Mouse (Mus musculus) limb, embryonic 14.5 days (tissue): Measurements from ENCODE around the gene Tbc1d14. TPM values are rescaled to one million over a fixed set of nuclear protein-coding genes. Genes with fewer than 3 reads are reported as not detected.

Experiments used
- ATAC-seq: fragments of 200-750 bp; cut with Nextera tagmentation; 2 replicates; pipeline ENCODE4 v1.8.0; 2017; ENCODE audit warnings: low read depth, moderate number of reproducible peaks, moderate TSS enrichment; ENCODE audit not compliant: low FRiP score
- DNase-seq: peaks from one replicate; pipeline ENCODE4 v3.0.0-alpha.2; 2015; ENCODE audit warnings: low spot score
- H3K27ac ChIP-seq: fragments of 300-500 bp; sonication (generic); replicated peaks from 2 replicates; pipeline ENCODE4 v1.5.1; 2014; ENCODE audit warnings: low read depth, mild to moderate bottlenecking, low read length, moderate library complexity, mixed read lengths
- H3K27me3 ChIP-seq: fragments of 300-500 bp; sonication (generic); 2 replicates; pipeline ENCODE4 v1.6.1; 2014; ENCODE audit warnings: low read length, mixed read lengths; ENCODE audit not compliant: control insufficient read depth, insufficient read depth
- H3K36me3 ChIP-seq: fragments of 300-500 bp; sonication (generic); 2 replicates; pipeline ENCODE4 v1.6.1; 2014; ENCODE audit warnings: mild to moderate bottlenecking, low read length, moderate library complexity, mixed read lengths; ENCODE audit not compliant: control insufficient read depth, insufficient read depth
- H3K4me1 ChIP-seq: fragments of 300-500 bp; sonication (generic); 2 replicates; pipeline ENCODE4 v1.6.1; 2014; ENCODE audit warnings: antibody characterized with exemption, low read length, mixed read lengths; ENCODE audit not compliant: control insufficient read depth, insufficient read depth
- H3K4me2 ChIP-seq: fragments of 300-500 bp; sonication (generic); replicated peaks from 2 replicates; pipeline ENCODE4 v1.6.1; 2014; ENCODE audit warnings: low read depth, mild to moderate bottlenecking, low read length, moderate library complexity; ENCODE audit not compliant: severe bottlenecking
- H3K4me3 ChIP-seq: fragments of 300-500 bp; sonication (generic); replicated peaks from 2 replicates; pipeline ENCODE4 v1.5.1; 2014; ENCODE audit warnings: low read length
- H3K9ac ChIP-seq: fragments of 300-500 bp; sonication (generic); 2 replicates; pipeline ENCODE4 v1.6.1; 2014; ENCODE audit warnings: mild to moderate bottlenecking, low read depth, low read length, moderate library complexity; ENCODE audit not compliant: severe bottlenecking
- H3K9me3 ChIP-seq: fragments of 300-500 bp; sonication (generic); 2 replicates; pipeline ENCODE4 v1.6.1; 2016; ENCODE audit warnings: low read length; ENCODE audit not compliant: control insufficient read depth
- POLR2A ChIP-seq: fragments of 200-500 bp; IDR thresholded peaks from 2 replicates; pipeline ENCODE4 v1.8.0; 2012; ENCODE audit warnings: inconsistent platforms, mild to moderate bottlenecking, moderate library complexity, borderline replicate concordance; ENCODE audit not compliant: insufficient read depth, insufficient read length; ENCODE audit errors: extremely low read depth
- WGBS: fragments of 180-500 bp; shearing (Covaris S2); extraction: QIAGEN DNeasy Blood & Tissue Kit; methylation state at CpG from one replicate; pipeline ENCODE4 v1.1.7; 2014; 5-methylcytosine and 5-hydroxymethylcytosine counted together
- polyA plus RNA-seq, 2 experiments: library from polyadenylated mRNA; depleted of rRNA in 1 of 2; stranded (reverse) in 1 of 2; unstranded in 1 of 2; fragments of >200 nt; fragmentation: Nextera tagmentation in 1 of 2; extraction: Ambion mirVana in 1 of 2; gene quantifications; 2 replicates each; pipeline versions ENCODE4 v1.2.1 to v1.2.3; 2012 to 2014

The Tbc1d14 gene
- polyA plus RNA-seq, 2 experiments = 37.9 to 46.6 TPM

DNA sequence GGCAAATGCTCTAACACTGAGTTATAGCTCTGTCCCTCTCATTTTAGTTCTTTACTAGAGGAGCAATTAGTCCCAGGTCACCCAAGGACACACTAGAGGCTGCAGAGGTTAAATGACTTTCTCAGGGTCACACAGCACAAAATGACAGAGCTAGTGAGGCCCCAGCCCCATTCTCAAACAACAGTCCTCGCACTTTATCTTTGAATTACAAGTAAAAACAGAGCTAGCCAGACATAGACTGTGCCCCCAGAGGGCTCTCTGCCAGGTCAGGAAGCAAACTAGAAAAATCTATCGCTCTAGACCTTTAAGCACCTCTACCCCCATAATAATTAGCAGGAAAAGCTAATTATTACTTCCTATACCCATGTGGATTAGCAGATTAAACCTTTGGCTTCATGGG is 25.4 kb downstream of the Tbc1d14 start:
- Histone ChIP-seq H3K36me3 (peaks cover 10% of the 10 kb centered on the region), H3K27me3 (no peaks in the 10 kb centered on the region), H3K27ac (no peak overlapping the region), H3K4me2 (no peak overlapping the region), H3K4me1 (no peaks in the 10 kb centered on the region), H3K9me3 (no peaks in the 10 kb centered on the region), H3K9ac (no peak overlapping the region), H3K4me3 (no peak overlapping the region)
- ATAC-seq = no peak
- 65% methylated on average over 2 of the region's 2 CpGs for WGBS
- TF ChIP-seq POLR2A = no peak
- DNase-seq = no peak

- H3K27me3 ChIP-seq = no peaks in the 10 kb centered on the region
- H3K4me1 ChIP-seq = 0 out of 2 replicates have a peak, but pooled peaks cover 13% of the 10 kb centered on the region
- H3K9ac ChIP-seq = no peak overlapping the region
- H3K9me3 ChIP-seq = no peaks in the 10 kb centered on the region
- H3K4me2 ChIP-seq = no peak overlapping the region
- H3K27ac ChIP-seq = no peak overlapping the region
- no peaks in the 10 kb centered on the region for H3K36me3 ChIP-seq
- ATAC-seq (no peak), DNase-seq (no peak)
- no peak for TF ChIP-seq POLR2A
- H3K4me3 ChIP-seq = no peak overlapping the region
- WGBS = 92% methylated on average over 9 of the region's 9 CpGs
Measured at GRCm38 (mm10) chr5:36564530-36564929, 28.5 kb downstream of the Tbc1d14 start.

- WGBS = 82% methylated on average over 6 of the region's 6 CpGs
Measured at GRCm38 (mm10) chr5:36563741-36564140, 29.3 kb downstream of the Tbc1d14 start.

DNA sequence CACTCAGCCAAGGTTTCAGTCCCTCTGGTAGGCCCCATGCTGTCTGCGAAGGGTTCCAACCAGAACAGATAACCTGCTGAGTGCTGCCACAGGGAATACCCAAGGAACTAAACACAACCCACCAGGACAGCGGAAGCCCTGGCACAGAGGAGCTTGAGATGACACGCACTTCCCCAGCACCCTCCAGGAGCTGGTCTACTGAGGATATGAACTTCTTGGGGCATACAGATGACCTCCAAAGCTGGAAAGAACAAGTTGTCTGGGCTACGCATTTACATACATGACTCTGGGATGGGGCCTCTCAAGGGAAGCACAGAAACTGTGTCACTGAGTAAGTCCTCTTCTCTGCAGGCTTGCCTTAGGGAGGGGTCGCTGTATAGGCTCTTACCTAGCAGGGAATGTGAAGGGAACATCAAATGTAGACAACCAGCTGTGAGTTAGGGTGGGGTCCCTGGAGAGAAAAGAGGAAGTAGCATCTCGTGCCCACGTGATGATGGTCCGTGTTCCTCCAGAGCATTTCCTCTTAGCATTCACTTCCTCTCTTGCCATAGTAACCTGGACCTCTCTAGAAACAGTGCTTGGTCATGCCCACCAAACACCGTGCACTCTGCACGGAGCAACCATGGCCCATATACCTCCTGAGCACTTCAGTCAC is 30.2 kb downstream of the Tbc1d14 start:
- no peak for TF ChIP-seq POLR2A
- H3K9me3 ChIP-seq = no peaks in the 10 kb centered on the region
- H3K27me3 ChIP-seq = no peaks in the 10 kb centered on the region
- no peak overlapping the region for H3K4me2 ChIP-seq
- no peak for ATAC-seq
- no peak overlapping the region for H3K27ac ChIP-seq
- WGBS = 91% methylated on average over 10 of the region's 10 CpGs
- DNase-seq = no peak
- H3K36me3 ChIP-seq = no peaks in the 10 kb centered on the region
- no peak overlapping the region for H3K4me3 ChIP-seq
- H3K4me1 ChIP-seq = peaks cover 16% of the 10 kb centered on the region; the same call in 1 of the 2 replicates
- no peak overlapping the region for H3K9ac ChIP-seq

More at GRCm38 (mm10) chr5:36563741-36564140, 29.3 kb downstream of the Tbc1d14 start:
- Histone ChIP-seq H3K4me3 (no peak overlapping the region), H3K27ac (no peak overlapping the region), H3K9ac (no peak overlapping the region), H3K4me2 (no peak overlapping the region), H3K9me3 (no peaks in the 10 kb centered on the region), H3K36me3 (no peaks in the 10 kb centered on the region), H3K4me1 (0 out of 2 replicates have a peak, but pooled peaks cover 14% of the 10 kb centered on the region), H3K27me3 (no peaks in the 10 kb centered on the region)
- no peak for TF ChIP-seq POLR2A
- DNase-seq = no peak
- ATAC-seq = no peak

- 80% methylated on average over 4 of the region's 4 CpGs for WGBS
- Histone ChIP-seq H3K4me3 (no peak overlapping the region), H3K9ac (no peak overlapping the region), H3K27ac (no peak overlapping the region), H3K36me3 (no peaks in the 10 kb centered on the region), H3K9me3 (no peaks in the 10 kb centered on the region), H3K4me2 (no peak overlapping the region), H3K4me1 (peaks cover 16% of the 10 kb centered on the region), H3K27me3 (no peaks in the 10 kb centered on the region)
- DNase-seq (no peak), ATAC-seq (no peak)
- no peak for TF ChIP-seq POLR2A
Measured at GRCm38 (mm10) chr5:36561509-36561908, 31.6 kb downstream of the Tbc1d14 start.
